Mouse (Mus musculus) G1E (cell line): ENCODE results near the gene Phgr1.

Experiments
- CTCF ChIP-seq: IDR thresholded peaks from 2 replicates; pipeline ENCODE4 v1.5.1; 2012; ENCODE audit warnings: low read depth, low read length, inconsistent platforms, mixed read lengths
- GATA1 ChIP-seq: IDR thresholded peaks from 2 replicates; pipeline ENCODE4 v1.6.1; 2012; ENCODE audit warnings: borderline replicate concordance, low read length, inconsistent platforms, mixed read lengths
- POLR2AphosphoS5 ChIP-seq: IDR thresholded peaks from 2 replicates; pipeline ENCODE4 v1.6.1; 2012; ENCODE audit warnings: low read depth, low read length, inconsistent platforms; ENCODE audit not compliant: insufficient replicate concordance

DNA sequence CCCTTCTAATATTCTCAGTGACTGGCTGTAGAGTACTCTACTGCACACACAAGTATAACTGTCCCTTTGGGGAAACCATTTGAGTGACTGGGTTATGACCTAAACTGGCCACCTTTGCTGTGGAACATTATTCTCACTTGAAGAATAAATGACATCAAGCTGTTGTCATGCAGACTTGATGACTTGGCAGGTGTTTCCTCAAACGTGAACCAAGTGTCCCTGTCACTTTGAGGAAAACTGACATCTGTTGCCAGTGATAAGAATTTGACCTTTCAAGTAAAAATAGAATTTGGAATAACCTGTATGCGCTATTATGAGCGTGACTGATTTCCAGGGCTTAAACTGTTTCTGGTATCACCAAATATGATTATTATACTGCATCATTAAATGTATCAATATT is 32.2 kb upstream of the Phgr1 start:
- no peak for TF ChIP-seq CTCF
- TF ChIP-seq POLR2AphosphoS5, result no peak
- no peak for TF ChIP-seq GATA1
